Mouse (Mus musculus): Measurements from ENCODE around the gene Klf12.

Gene Klf12

GRCm38 (mm10) chr14:100041823-100042222, 242.7 kb downstream of the Klf12 start:
- DNase-seq (ENCODE audit: low spot score) = no peak

- no peak for DNase-seq (ENCODE audit: low spot score)
These were observed 257.8 kb downstream of the Klf12 start for GRCm38 (mm10) chr14:100026671-100027070.

GRCm38 (mm10) chr14:100017219-100017618, 267.3 kb downstream of the Klf12 start:
- DNase-seq (ENCODE audit: low spot score) = no peak

GRCm38 (mm10) chr14:100010525-100010924, 274.0 kb downstream of the Klf12 start:
- no peak for DNase-seq (ENCODE audit: low spot score)

GRCm38 (mm10) chr14:100009790-100010382, 274.6 kb downstream of the Klf12 start:
- DNase-seq (ENCODE audit: low spot score) = peak; percentile 17

- no peak for DNase-seq (ENCODE audit: low spot score)
These were observed 301.0 kb downstream of the Klf12 start for GRCm38 (mm10) chr14:99983510-99983909.

GRCm38 (mm10) chr14:99981209-99981608, 303.3 kb downstream of the Klf12 start:
- no peak for DNase-seq (ENCODE audit: low spot score)

- no peak for DNase-seq (ENCODE audit: low spot score)
These were observed 316.6 kb downstream of the Klf12 start for GRCm38 (mm10) chr14:99967920-99968319.

GRCm38 (mm10) chr14:99960500-99961229, 323.8 kb downstream of the Klf12 start:
- DNase-seq (ENCODE audit: low spot score) = no peak

GRCm38 (mm10) chr14:99955133-99955532, 329.3 kb downstream of the Klf12 start:
- no peak for DNase-seq (ENCODE audit: low spot score)

- DNase-seq (ENCODE audit: low spot score) = peak; percentile 32
These were observed 340.0 kb downstream of the Klf12 start for GRCm38 (mm10) chr14:99944221-99945108.

GRCm38 (mm10) chr14:99943156-99943555, 341.3 kb downstream of the Klf12 start:
- DNase-seq (ENCODE audit: low spot score) = no peak

GRCm38 (mm10) chr14:99933456-99933855, 351.0 kb downstream of the Klf12 start:
- DNase-seq (ENCODE audit: low spot score) = no peak

- DNase-seq (ENCODE audit: low spot score) = peak; percentile 64
These were observed 352.6 kb downstream of the Klf12 start for GRCm38 (mm10) chr14:99931879-99932278.

- DNase-seq (ENCODE audit: low spot score) = no peak
These were observed 372.6 kb downstream of the Klf12 start for GRCm38 (mm10) chr14:99911912-99912311.

GRCm38 (mm10) chr14:99910876-99911275, 373.6 kb downstream of the Klf12 start:
- DNase-seq (ENCODE audit: low spot score) = no peak

- DNase-seq (ENCODE audit: low spot score) = no peak
These were observed 383.6 kb downstream of the Klf12 start for GRCm38 (mm10) chr14:99900902-99901301.

GRCm38 (mm10) chr14:99898861-99899260, 385.6 kb downstream of the Klf12 start:
- no peak for DNase-seq (ENCODE audit: low spot score)

GRCm38 (mm10) chr14:99894708-99895383, 389.6 kb downstream of the Klf12 start:
- DNase-seq (ENCODE audit: low spot score) = peak; percentile 56

GRCm38 (mm10) chr14:99894062-99894461, 390.4 kb downstream of the Klf12 start:
- DNase-seq (ENCODE audit: low spot score) = peak; percentile 38

GRCm38 (mm10) chr14:99886503-99886902, 398.0 kb downstream of the Klf12 start:
- DNase-seq (ENCODE audit: low spot score) = no peak

GRCm38 (mm10) chr14:99885562-99885961, 398.9 kb downstream of the Klf12 start:
- DNase-seq (ENCODE audit: low spot score) = no peak
